Mouse (Mus musculus) forebrain, embryonic 12.5 days (tissue): ENCODE data around the gene Cdhr1. TPM values are rescaled to one million over a fixed set of nuclear protein-coding genes. Genes with fewer than 3 reads are reported as not detected.
A peak's percentile ranks its signal among the peaks of the same experiment; 100 is the strongest.

Experiments used
- ATAC-seq: fragments of 200-750 bp; cut with Nextera tagmentation; 2 replicates; pipeline ENCODE4 v1.8.0; 2017; ENCODE audit warnings: moderate TSS enrichment; ENCODE audit not compliant: low FRiP score
- H3K27ac ChIP-seq: fragments of 300-500 bp; sonication (generic); 2 replicates; pipeline ENCODE4 v1.5.1; 2016; ENCODE audit warnings: mild to moderate bottlenecking
- H3K27me3 ChIP-seq: fragments of 300-500 bp; sonication (generic); 2 replicates; pipeline ENCODE4 v1.6.1; 2016; ENCODE audit warnings: mild to moderate bottlenecking
- H3K36me3 ChIP-seq: fragments of 300-500 bp; sonication (generic); replicated peaks from 2 replicates; pipeline ENCODE4 v1.6.1; 2016; ENCODE audit warnings: mild to moderate bottlenecking
- H3K4me1 ChIP-seq: fragments of 300-500 bp; sonication (generic); 2 replicates; pipeline ENCODE4 v1.6.1; 2016
- H3K4me2 ChIP-seq: fragments of 300-500 bp; sonication (generic); 2 replicates; pipeline ENCODE4 v1.6.1; 2016; ENCODE audit warnings: mild to moderate bottlenecking, moderate library complexity
- H3K4me3 ChIP-seq: fragments of 300-500 bp; sonication (generic); replicated peaks from 2 replicates; pipeline ENCODE4 v1.5.1; 2016; ENCODE audit warnings: mild to moderate bottlenecking
- H3K9ac ChIP-seq: fragments of 300-500 bp; sonication (generic); 2 replicates; pipeline ENCODE4 v1.6.1; 2016; ENCODE audit warnings: mild to moderate bottlenecking
- H3K9me3 ChIP-seq: fragments of 300-500 bp; sonication (generic); 2 replicates; pipeline ENCODE4 v1.6.1; 2016
- WGBS: fragments of 180-500 bp; shearing (Covaris S2); methylation state at CpG from one replicate; pipeline ENCODE4 v1.1.7; 2016; 5-methylcytosine and 5-hydroxymethylcytosine counted together
- polyA plus RNA-seq: library from polyadenylated mRNA; unstranded; fragments of >200 nt; fragmentation: Nextera tagmentation; extraction: Ambion mirVana; gene quantifications from 2 replicates; pipeline ENCODE4 v1.2.1, GENCODE M21; 2016

Cdhr1 gene
- polyA plus RNA-seq, 1 experiment from 2014 or later: 0.96 TPM

DNA sequence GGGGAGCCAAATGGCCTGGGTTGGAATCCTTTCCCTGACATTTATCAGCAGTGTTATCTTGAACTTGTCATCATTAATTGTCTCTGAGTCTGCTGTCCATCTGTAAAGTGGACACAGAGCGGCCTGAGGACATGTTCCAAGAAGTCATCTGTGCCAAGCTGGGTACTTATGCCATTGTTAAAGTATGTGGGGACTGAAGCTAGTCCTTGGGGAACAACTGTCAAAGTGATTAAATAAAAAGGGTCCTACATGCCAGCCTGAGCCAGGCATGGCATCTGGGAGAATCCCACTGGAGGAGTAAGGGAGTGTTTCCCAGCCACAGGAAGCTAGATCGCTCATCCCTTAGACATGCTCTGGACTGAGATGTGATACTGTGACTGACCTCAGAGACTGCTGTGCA, 12.3 kb upstream of the Cdhr1 start:
- no peak for ATAC-seq
- 94% methylated on average over 2 of the region's 2 CpGs for WGBS
- Histone ChIP-seq H3K9ac (no peak overlapping the region), H3K27me3 (no peaks in the 10 kb centered on the region), H3K4me1 (no peaks in the 10 kb centered on the region), H3K36me3 (no peaks in the 10 kb centered on the region), H3K9me3 (no peaks in the 10 kb centered on the region), H3K4me2 (no peak overlapping the region), H3K4me3 (no peak overlapping the region), H3K27ac (no peak overlapping the region)

GRCm38 (mm10) chr14:37109975-37110374, 11.8 kb upstream of the Cdhr1 start:
- Histone ChIP-seq H3K36me3 (no peaks in the 10 kb centered on the region), H3K9me3 (no peaks in the 10 kb centered on the region), H3K27me3 (no peaks in the 10 kb centered on the region), H3K4me2 (no peak overlapping the region), H3K27ac (no peak overlapping the region), H3K9ac (no peak overlapping the region), H3K4me1 (no peaks in the 10 kb centered on the region), H3K4me3 (no peak overlapping the region)
- ATAC-seq: no peak
- WGBS: 78% methylated on average over 9 of the region's 9 CpGs

- Histone ChIP-seq H3K9ac (no peak overlapping the region), H3K27ac (no peak overlapping the region), H3K9me3 (no peaks in the 10 kb centered on the region), H3K4me1 (no peaks in the 10 kb centered on the region), H3K27me3 (no peaks in the 10 kb centered on the region), H3K4me3 (no peak overlapping the region), H3K4me2 (no peak overlapping the region), H3K36me3 (no peaks in the 10 kb centered on the region)
- WGBS: 90% methylated on average over 8 of the region's 8 CpGs
- ATAC-seq: no peak
Measured at GRCm38 (mm10) chr14:37109460-37109859, 11.3 kb upstream of the Cdhr1 start.

GRCm38 (mm10) chr14:37105846-37106245, 7.7 kb upstream of the Cdhr1 start:
- Histone ChIP-seq H3K27me3 (no peaks in the 10 kb centered on the region), H3K4me2 (no peak overlapping the region), H3K27ac (no peak overlapping the region), H3K4me1 (no peaks in the 10 kb centered on the region), H3K9me3 (no peaks in the 10 kb centered on the region), H3K4me3 (no peak overlapping the region), H3K36me3 (no peaks in the 10 kb centered on the region), H3K9ac (no peak overlapping the region)
- ATAC-seq: 0 out of 2 replicates have a peak, but pooled peaks have one; percentile 39
- 41% methylated on average over 7 of the region's 7 CpGs for WGBS

DNA sequence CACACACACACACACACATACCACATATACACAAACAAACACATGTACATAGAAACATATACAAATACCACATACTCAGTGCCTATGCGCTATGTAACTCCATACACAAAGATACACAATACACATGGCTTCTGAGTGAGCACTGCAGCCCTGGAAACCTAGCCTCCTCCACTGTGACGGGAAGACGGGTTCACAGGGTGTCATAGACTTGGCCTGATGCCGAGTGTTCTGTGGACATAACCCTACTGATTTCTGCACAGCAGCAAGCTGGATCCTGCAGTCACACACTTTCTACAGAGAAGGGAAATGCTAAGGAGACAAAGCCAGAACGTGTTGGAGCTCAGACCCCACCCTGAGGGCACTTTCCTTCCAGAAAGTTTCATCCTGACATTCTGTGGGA, 6.6 kb upstream of the Cdhr1 start:
- no peak for ATAC-seq

DNA sequence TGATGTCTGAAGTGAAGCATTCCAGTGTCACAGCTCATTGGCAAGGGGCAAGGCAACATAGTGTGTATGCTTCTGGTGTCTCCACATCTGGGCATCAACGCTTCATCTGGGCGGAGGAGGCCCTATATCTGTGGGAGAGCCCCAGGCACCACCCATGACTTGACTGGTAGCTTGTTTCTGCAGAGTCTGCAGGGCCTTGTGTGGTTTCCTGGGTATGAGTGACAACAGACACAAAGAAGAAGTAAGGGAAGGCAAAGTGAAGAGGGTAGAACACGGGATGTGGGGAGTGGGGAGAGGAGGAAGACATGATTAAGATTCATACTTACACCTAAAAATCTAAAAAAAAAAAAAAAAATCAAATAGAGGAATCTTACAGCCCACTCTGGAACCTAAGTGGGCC, 4.3 kb upstream of the Cdhr1 start:
- ATAC-seq: no peak
- Histone ChIP-seq H3K4me2 (no peak overlapping the region), H3K4me1 (peaks cover 11% of the 10 kb centered on the region), H3K27ac (no peak overlapping the region), H3K27me3 (peaks cover 24% of the 10 kb centered on the region), H3K9me3 (no peaks in the 10 kb centered on the region), H3K36me3 (no peaks in the 10 kb centered on the region), H3K4me3 (no peak overlapping the region), H3K9ac (no peak overlapping the region)
- WGBS: 86% methylated on average over 3 of the region's 3 CpGs

More for the DNA sequence above, 6.6 kb upstream of the Cdhr1 start:
- Histone ChIP-seq H3K36me3 (no peaks in the 10 kb centered on the region), H3K4me1 (no peaks in the 10 kb centered on the region), H3K27ac (no peak overlapping the region), H3K4me2 (no peak overlapping the region), H3K27me3 (peaks cover 1% of the 10 kb centered on the region; the same call in 1 of the 2 replicates), H3K9me3 (no peaks in the 10 kb centered on the region), H3K4me3 (no peak overlapping the region), H3K9ac (no peak overlapping the region)
- WGBS: 75% methylated on average over 5 of the region's 5 CpGs

DNA sequence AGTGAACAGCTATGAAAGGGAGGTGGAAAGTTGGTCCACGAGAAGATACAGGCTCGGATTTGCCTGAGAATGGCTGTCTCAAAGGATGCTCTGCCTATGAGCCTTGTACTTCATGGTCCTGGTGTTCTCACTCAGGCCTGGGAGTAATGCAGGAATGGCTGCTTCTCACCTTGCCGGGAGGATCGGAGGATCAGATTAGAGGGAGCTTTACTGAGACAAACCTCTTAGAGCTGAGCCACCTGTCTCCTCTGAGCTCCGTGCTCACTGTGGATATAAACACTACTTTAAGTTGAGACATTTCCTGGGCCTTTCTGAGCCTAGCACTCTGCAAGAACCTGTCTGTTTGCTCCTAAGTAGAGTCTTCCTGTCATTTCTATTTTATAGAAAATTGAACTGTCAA, 3.4 kb upstream of the Cdhr1 start:
- Histone ChIP-seq H3K4me2 (no peak overlapping the region), H3K9me3 (no peaks in the 10 kb centered on the region), H3K27me3 (peaks cover 33% of the 10 kb centered on the region), H3K9ac (no peak overlapping the region), H3K27ac (no peak overlapping the region), H3K36me3 (no peaks in the 10 kb centered on the region), H3K4me3 (no peak overlapping the region), H3K4me1 (peaks cover 11% of the 10 kb centered on the region)
- WGBS: 85% methylated on average over 5 of the region's 5 CpGs
- ATAC-seq: no peak

DNA sequence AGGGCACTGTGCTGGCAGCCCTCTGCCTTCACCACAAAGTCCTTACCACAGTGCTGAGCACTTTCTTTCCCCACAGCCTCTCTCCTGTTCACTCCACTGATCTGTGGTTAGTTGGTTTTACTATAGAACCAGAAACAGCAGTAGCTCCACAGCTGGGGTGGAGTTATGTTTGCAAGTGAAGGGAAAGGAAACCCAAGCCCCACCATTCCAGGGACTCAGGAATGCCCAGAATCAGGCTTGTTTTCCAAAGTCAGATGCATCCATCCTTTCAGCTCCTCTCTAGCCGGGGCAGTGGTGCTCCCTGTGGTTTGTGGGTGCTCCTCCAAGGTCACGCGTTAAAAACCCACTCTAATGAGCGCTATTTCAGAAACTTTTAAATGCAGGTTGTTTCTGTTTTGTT, 2.6 kb downstream of the Cdhr1 start:
- Histone ChIP-seq H3K27ac (no peak overlapping the region), H3K9me3 (no peaks in the 10 kb centered on the region), H3K27me3 (peaks cover 43% of the 10 kb centered on the region), H3K4me1 (peaks cover 11% of the 10 kb centered on the region), H3K9ac (no peak overlapping the region), H3K36me3 (no peaks in the 10 kb centered on the region), H3K4me3 (no peak overlapping the region), H3K4me2 (no peak overlapping the region)
- WGBS: 88% methylated on average over 4 of the region's 4 CpGs
- no peak for ATAC-seq

DNA sequence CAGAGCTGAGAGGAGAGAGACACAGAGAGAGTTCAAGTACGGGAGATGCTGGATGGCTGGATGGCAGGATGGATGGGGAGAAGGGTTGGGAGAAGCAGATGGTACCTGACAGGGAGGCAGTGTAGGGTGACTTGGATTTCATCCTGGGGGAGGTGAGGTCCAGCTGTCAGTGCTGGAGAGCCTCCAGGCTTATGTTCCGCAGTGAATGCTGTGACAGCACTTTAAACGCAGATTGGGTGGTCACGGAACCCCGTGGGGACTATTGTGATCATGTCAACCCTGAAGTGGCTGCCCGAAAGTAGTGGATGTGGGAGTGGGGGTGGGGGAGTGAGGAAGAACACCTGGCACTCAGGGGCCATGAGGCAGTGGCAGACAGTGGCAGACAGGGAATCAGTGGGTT, 3.7 kb downstream of the Cdhr1 start:
- Histone ChIP-seq H3K4me1 (peaks cover 11% of the 10 kb centered on the region), H3K9me3 (no peaks in the 10 kb centered on the region), H3K9ac (no peak overlapping the region), H3K4me2 (no peak overlapping the region), H3K27me3 (peaks cover 39% of the 10 kb centered on the region), H3K4me3 (no peak overlapping the region), H3K36me3 (no peaks in the 10 kb centered on the region), H3K27ac (no peak overlapping the region)
- WGBS: 73% methylated on average over 6 of the region's 6 CpGs
- no peak for ATAC-seq

DNA sequence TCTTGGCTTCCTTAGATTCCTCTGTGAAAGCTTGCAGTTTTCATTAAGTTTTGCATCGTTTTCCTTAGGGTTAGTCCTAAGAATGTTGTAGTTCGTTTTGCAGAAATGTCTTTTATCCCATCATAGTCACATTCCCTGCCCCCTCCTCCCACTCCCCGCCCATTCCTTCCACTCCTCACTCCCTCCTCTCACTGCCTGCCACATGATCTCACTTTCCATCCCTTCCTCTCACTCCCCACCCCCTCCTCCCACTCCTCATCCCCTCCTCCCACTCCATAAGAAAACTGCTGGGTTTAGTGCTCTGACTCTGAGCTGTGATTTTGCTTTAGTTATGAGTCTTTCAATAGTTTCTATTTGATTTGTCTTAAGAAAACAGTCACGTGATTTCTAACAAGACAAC, 14.4 kb downstream of the Cdhr1 start:
- H3K36me3 ChIP-seq: no peaks in the 10 kb centered on the region
- H3K9ac ChIP-seq: no peak overlapping the region
- H3K27ac ChIP-seq: no peak overlapping the region
- H3K4me2 ChIP-seq: no peak overlapping the region
- peaks cover 7% of the 10 kb centered on the region for H3K4me1 ChIP-seq
- no peak overlapping the region for H3K4me3 ChIP-seq
- H3K9me3 ChIP-seq: no peaks in the 10 kb centered on the region
- H3K27me3 ChIP-seq: no peaks in the 10 kb centered on the region
- WGBS: 25% methylated on average over 4 of the region's 4 CpGs
- no peak for ATAC-seq

GRCm38 (mm10) chr14:37080724-37081123, 17.4 kb downstream of the Cdhr1 start:
- no peak for ATAC-seq
- Histone ChIP-seq H3K4me3 (no peak overlapping the region), H3K9ac (no peak overlapping the region), H3K4me2 (no peak overlapping the region), H3K9me3 (no peaks in the 10 kb centered on the region), H3K27ac (no peak overlapping the region), H3K27me3 (no peaks in the 10 kb centered on the region), H3K36me3 (no peaks in the 10 kb centered on the region), H3K4me1 (peaks cover 7% of the 10 kb centered on the region)
- WGBS: 97% methylated on average over 1 of the region's 1 CpGs

- H3K4me1 ChIP-seq: no peaks in the 10 kb centered on the region
- no peaks in the 10 kb centered on the region for H3K9me3 ChIP-seq
- 19% methylated on average over 9 of the region's 9 CpGs for WGBS
- no peaks in the 10 kb centered on the region for H3K27me3 ChIP-seq
- H3K4me2 ChIP-seq: no peak overlapping the region
- no peak overlapping the region for H3K4me3 ChIP-seq
- no peak for ATAC-seq
- no peak overlapping the region for H3K27ac ChIP-seq
- H3K9ac ChIP-seq: no peak overlapping the region
- H3K36me3 ChIP-seq: no peaks in the 10 kb centered on the region
Measured at GRCm38 (mm10) chr14:37068516-37068915, 29.6 kb downstream of the Cdhr1 start.

GRCm38 (mm10) chr14:37067629-37068028, 30.5 kb downstream of the Cdhr1 start, which contains the start of gene Lrit2:
TSS of gene Lrit2 (plus strand) at chr14:37067929.
- Histone ChIP-seq H3K9me3 (no peaks in the 10 kb centered on the region), H3K27me3 (no peaks in the 10 kb centered on the region), H3K4me3 (no peak within 1 kb of the TSS), H3K4me1 (no peaks in the 10 kb centered on the region), H3K4me2 (no peak within 1 kb of the TSS), H3K9ac (no peak within 1 kb of the TSS), H3K27ac (no peak within 1 kb of the TSS), H3K36me3 (no peaks in the 10 kb centered on the region)
- 78% methylated on average over 5 of the region's 5 CpGs for WGBS
- no peak for ATAC-seq
